Mouse (Mus musculus) heart, embryonic 12.5 days (tissue): ENCODE measurements around the gene Dydc1. TPM values are rescaled to one million over a fixed set of nuclear protein-coding genes. Genes with fewer than 3 reads are reported as not detected.
"Not testable (repeated sequence)": the region's sequence is repeated elsewhere in the genome, so short reads cannot be mapped to it uniquely, and the experiment has no call there.

Source experiments
- ATAC-seq: fragments of 200-750 bp; cut with Nextera tagmentation; 2 replicates; pipeline ENCODE4 v1.8.0; 2017; ENCODE audit warnings: moderate TSS enrichment, moderate library complexity; ENCODE audit not compliant: insufficient number of reproducible peaks, low FRiP score
- H3K27ac ChIP-seq: fragments of 300-500 bp; sonication (generic); 2 replicates; pipeline ENCODE4 v1.5.1; 2016; ENCODE audit warnings: mild to moderate bottlenecking, moderate library complexity; ENCODE audit not compliant: poor library complexity, severe bottlenecking
- H3K27me3 ChIP-seq: fragments of 300-500 bp; sonication (generic); replicated peaks from 2 replicates; pipeline ENCODE4 v1.6.1; 2016; ENCODE audit warnings: mild to moderate bottlenecking, moderate library complexity
- H3K36me3 ChIP-seq: fragments of 300-500 bp; sonication (generic); 2 replicates; pipeline ENCODE4 v1.6.1; 2016; ENCODE audit warnings: mild to moderate bottlenecking, moderate library complexity
- H3K4me1 ChIP-seq: fragments of 300-500 bp; sonication (generic); replicated peaks from 2 replicates; pipeline ENCODE4 v1.6.1; 2016; ENCODE audit warnings: mild to moderate bottlenecking
- H3K4me2 ChIP-seq: fragments of 300-500 bp; sonication (generic); 2 replicates; pipeline ENCODE4 v1.6.1; 2016; ENCODE audit warnings: mild to moderate bottlenecking, moderate library complexity
- H3K4me3 ChIP-seq: fragments of 300-500 bp; sonication (generic); 2 replicates; pipeline ENCODE4 v1.5.1; 2016; ENCODE audit warnings: mild to moderate bottlenecking
- H3K9ac ChIP-seq: fragments of 300-500 bp; sonication (generic); 2 replicates; pipeline ENCODE4 v1.6.1; 2016; ENCODE audit warnings: mild to moderate bottlenecking, moderate library complexity
- H3K9me3 ChIP-seq: fragments of 300-500 bp; sonication (generic); replicated peaks from 2 replicates; pipeline ENCODE4 v1.6.1; 2016; ENCODE audit warnings: mild to moderate bottlenecking, moderate library complexity
- WGBS: fragments of 180-500 bp; shearing (Covaris S2); methylation state at CpG from one replicate; pipeline ENCODE4 v1.1.7; 2016; 5-methylcytosine and 5-hydroxymethylcytosine counted together
- polyA plus RNA-seq: library from polyadenylated mRNA; unstranded; fragments of >200 nt; fragmentation: Nextera tagmentation; extraction: Ambion mirVana; gene quantifications from 2 replicates; pipeline ENCODE4 v1.2.1, GENCODE M21; 2016

Gene Dydc1
- polyA plus RNA-seq, 1 experiment from 2014 or later: not detected

- 59% methylated on average over 3 of the region's 4 CpGs for WGBS
- H3K4me1 ChIP-seq, H3K27ac ChIP-seq, H3K36me3 ChIP-seq, H3K4me2 ChIP-seq, H3K27me3 ChIP-seq, ATAC-seq, H3K9me3 ChIP-seq, H3K9ac ChIP-seq, H3K4me3 ChIP-seq: not testable (repeated sequence)
These were observed 19.5 kb upstream of the Dydc1 start for GRCm38 (mm10) chr14:41053190-41053589.

GRCm38 (mm10) chr14:41065168-41065567, 7.5 kb upstream of the Dydc1 start:
- no peak overlapping the region for H3K27ac ChIP-seq
- H3K9me3 ChIP-seq: no peaks in the 10 kb centered on the region
- H3K36me3 ChIP-seq: no peaks in the 10 kb centered on the region
- peaks cover 10% of the 10 kb centered on the region for H3K4me1 ChIP-seq
- no peak overlapping the region for H3K4me3 ChIP-seq
- no peak overlapping the region for H3K9ac ChIP-seq
- ATAC-seq: peak; percentile 73; the same call in 1 of the 2 replicates
- 20% methylated on average over 2 of the region's 2 CpGs for WGBS
- H3K4me2 ChIP-seq: no peak overlapping the region
- no peaks in the 10 kb centered on the region for H3K27me3 ChIP-seq

- Histone ChIP-seq H3K4me2 (no peak overlapping the region), H3K4me3 (no peak overlapping the region), H3K36me3 (no peaks in the 10 kb centered on the region), H3K9me3 (no peaks in the 10 kb centered on the region), H3K27me3 (no peaks in the 10 kb centered on the region), H3K4me1 (peaks cover 10% of the 10 kb centered on the region), H3K27ac (no peak overlapping the region), H3K9ac (no peak overlapping the region)
- 16% methylated on average over 1 of the region's 1 CpGs for WGBS
- no peak for ATAC-seq
These were observed 6.3 kb upstream of the Dydc1 start for GRCm38 (mm10) chr14:41066416-41066815.

- no peak for ATAC-seq
These were observed 3.6 kb upstream of the Dydc1 start, which contains the start of gene Dydc2 for GRCm38 (mm10) chr14:41069108-41069507. Gene Dydc2, minus strand, starts transcription at chr14:41069208.

GRCm38 (mm10) chr14:41070343-41070742, 2.4 kb upstream of the Dydc1 start:
- Histone ChIP-seq H3K27ac (no peak overlapping the region), H3K4me2 (no peak overlapping the region), H3K4me1 (peaks cover 11% of the 10 kb centered on the region), H3K9ac (no peak overlapping the region), H3K27me3 (no peaks in the 10 kb centered on the region), H3K4me3 (no peak overlapping the region), H3K36me3 (no peaks in the 10 kb centered on the region), H3K9me3 (no peaks in the 10 kb centered on the region)
- ATAC-seq: no peak
- WGBS: 61% methylated on average over 3 of the region's 3 CpGs

More at GRCm38 (mm10) chr14:41069108-41069507, 3.6 kb upstream of the Dydc1 start, which contains the start of gene Dydc2:
- no peak within 1 kb of the TSS for H3K27ac ChIP-seq
- H3K27me3 ChIP-seq: no peaks in the 10 kb centered on the region
- no peaks in the 10 kb centered on the region for H3K9me3 ChIP-seq
- H3K36me3 ChIP-seq: no peaks in the 10 kb centered on the region
- H3K9ac ChIP-seq: no peak within 1 kb of the TSS
- no peak within 1 kb of the TSS for H3K4me3 ChIP-seq
- no peak within 1 kb of the TSS for H3K4me2 ChIP-seq
- peaks cover 17% of the 10 kb centered on the region for H3K4me1 ChIP-seq

- Histone ChIP-seq H3K4me1 (peaks cover 7% of the 10 kb centered on the region; the same call in 1 of the 2 replicates), H3K27me3 (no peaks in the 10 kb centered on the region), H3K4me3 (peak overlapping the region; percentile 51), H3K27ac (no peak overlapping the region), H3K36me3 (no peaks in the 10 kb centered on the region), H3K9me3 (no peaks in the 10 kb centered on the region), H3K4me2 (peak overlapping the region; percentile 92), H3K9ac (0 out of 2 replicates have a peak overlapping the region, but pooled peaks have one; percentile 22)
- WGBS: 2% methylated on average over 8 of the region's 8 CpGs
- ATAC-seq: no peak
These were observed 199 bp downstream of the Dydc1 start for GRCm38 (mm10) chr14:41072944-41073275.

- WGBS: 91% methylated on average over 2 of the region's 2 CpGs
- H3K36me3 ChIP-seq: no peaks in the 10 kb centered on the region
- no peak overlapping the region for H3K4me3 ChIP-seq
- H3K4me2 ChIP-seq: no peak overlapping the region
- ATAC-seq: no peak
- H3K4me1 ChIP-seq: peaks cover 5% of the 10 kb centered on the region
- no peak overlapping the region for H3K27ac ChIP-seq
- no peak overlapping the region for H3K9ac ChIP-seq
- H3K27me3 ChIP-seq: no peaks in the 10 kb centered on the region
- no peaks in the 10 kb centered on the region for H3K9me3 ChIP-seq
These were observed 9.7 kb downstream of the Dydc1 start for GRCm38 (mm10) chr14:41082408-41082807.

- Histone ChIP-seq H3K4me1 (no peaks in the 10 kb centered on the region), H3K9me3 (no peaks in the 10 kb centered on the region), H3K36me3 (no peaks in the 10 kb centered on the region), H3K4me3 (no peak overlapping the region), H3K9ac (no peak overlapping the region), H3K27me3 (no peaks in the 10 kb centered on the region), H3K4me2 (no peak overlapping the region), H3K27ac (no peak overlapping the region)
- WGBS: 69% methylated on average over 1 of the region's 1 CpGs
- ATAC-seq: no peak
These were observed 14.8 kb downstream of the Dydc1 start for GRCm38 (mm10) chr14:41087509-41087908.

GRCm38 (mm10) chr14:41090777-41091176, 18.1 kb downstream of the Dydc1 start:
- no peak for ATAC-seq
- no peaks in the 10 kb centered on the region for H3K9me3 ChIP-seq
- no peaks in the 10 kb centered on the region for H3K4me1 ChIP-seq
- 40% methylated on average over 8 of the region's 8 CpGs for WGBS
- no peak overlapping the region for H3K4me3 ChIP-seq
- no peak overlapping the region for H3K27ac ChIP-seq
- no peaks in the 10 kb centered on the region for H3K27me3 ChIP-seq
- H3K36me3 ChIP-seq: no peaks in the 10 kb centered on the region
- H3K4me2 ChIP-seq: no peak overlapping the region
- no peak overlapping the region for H3K9ac ChIP-seq

GRCm38 (mm10) chr14:41094114-41094513, 21.4 kb downstream of the Dydc1 start:
- Histone ChIP-seq H3K9ac (no peak overlapping the region), H3K27ac (no peak overlapping the region), H3K4me1 (no peaks in the 10 kb centered on the region), H3K4me3 (no peak overlapping the region), H3K9me3 (no peaks in the 10 kb centered on the region), H3K27me3 (no peaks in the 10 kb centered on the region), H3K4me2 (no peak overlapping the region), H3K36me3 (no peaks in the 10 kb centered on the region)
- WGBS: 34% methylated on average over 1 of the region's 1 CpGs
- no peak for ATAC-seq

- WGBS: 88% methylated on average over 3 of the region's 3 CpGs
These were observed 23.7 kb downstream of the Dydc1 start for GRCm38 (mm10) chr14:41096296-41096860.

GRCm38 (mm10) chr14:41098726-41099125, 26.0 kb downstream of the Dydc1 start:
- Histone ChIP-seq H3K4me2 (no peak overlapping the region), H3K27me3 (no peaks in the 10 kb centered on the region), H3K9ac (no peak overlapping the region), H3K4me3 (no peak overlapping the region), H3K36me3 (no peaks in the 10 kb centered on the region), H3K4me1 (no peaks in the 10 kb centered on the region), H3K27ac (no peak overlapping the region), H3K9me3 (no peaks in the 10 kb centered on the region)
- no peak for ATAC-seq
- WGBS: 80% methylated on average over 1 of the region's 1 CpGs

More at GRCm38 (mm10) chr14:41096296-41096860, 23.7 kb downstream of the Dydc1 start:
- Histone ChIP-seq H3K27ac (no peak overlapping the region), H3K36me3 (no peaks in the 10 kb centered on the region), H3K27me3 (no peaks in the 10 kb centered on the region), H3K9ac (no peak overlapping the region), H3K4me1 (no peaks in the 10 kb centered on the region), H3K9me3 (no peaks in the 10 kb centered on the region), H3K4me3 (no peak overlapping the region), H3K4me2 (no peak overlapping the region)
- ATAC-seq: no peak
